Mouse (Mus musculus) stomach, postnatal 0 days (tissue): ENCODE results near the gene Kdm5a. TPM values are rescaled to one million over a fixed set of nuclear protein-coding genes. Genes with fewer than 3 reads are reported as not detected.

Experiments used
- ATAC-seq: fragments of 200-750 bp; cut with Nextera tagmentation; 2 replicates; pipeline ENCODE4 v1.8.0; 2017; ENCODE audit not compliant: low FRiP score, low TSS enrichment
- DNase-seq: peaks from one replicate; pipeline ENCODE4 v3.0.0-alpha.2; 2016; ENCODE audit warnings: low spot score
- H3K27ac ChIP-seq: fragments of 300-500 bp; sonication (generic); replicated peaks from 2 replicates; pipeline ENCODE4 v1.5.1; 2014; ENCODE audit warnings: mild to moderate bottlenecking, control low read depth
- H3K27me3 ChIP-seq: fragments of 300-500 bp; sonication (generic); 2 replicates; pipeline ENCODE4 v1.6.1; 2014; ENCODE audit warnings: low read length; ENCODE audit not compliant: control insufficient read depth, insufficient read depth
- H3K36me3 ChIP-seq: fragments of 300-500 bp; sonication (generic); 2 replicates; pipeline ENCODE4 v1.6.1; 2014; ENCODE audit warnings: low read length, mixed read lengths; ENCODE audit not compliant: control insufficient read depth, insufficient read depth
- H3K4me1 ChIP-seq: fragments of 300-500 bp; sonication (generic); replicated peaks from 2 replicates; pipeline ENCODE4 v1.6.1; 2014; ENCODE audit warnings: antibody characterized with exemption; ENCODE audit not compliant: control insufficient read depth, insufficient read depth
- H3K4me2 ChIP-seq: fragments of 300-500 bp; sonication (generic); replicated peaks from 2 replicates; pipeline ENCODE4 v1.6.1; 2014; ENCODE audit warnings: low read depth, mild to moderate bottlenecking, control low read depth, moderate library complexity
- H3K4me3 ChIP-seq: fragments of 300-500 bp; sonication (generic); 2 replicates; pipeline ENCODE4 v1.5.1; 2014; ENCODE audit warnings: low read depth, low read length, control low read depth
- H3K9ac ChIP-seq: fragments of 300-500 bp; sonication (generic); 2 replicates; pipeline ENCODE4 v1.6.1; 2014; ENCODE audit warnings: mild to moderate bottlenecking, low read length, control low read depth, mixed read lengths
- H3K9me3 ChIP-seq: fragments of 300-500 bp; sonication (generic); 2 replicates; pipeline ENCODE4 v1.6.1; 2016; ENCODE audit warnings: low read length; ENCODE audit not compliant: control insufficient read depth
- CTCF ChIP-seq: IDR thresholded peaks from 2 replicates; pipeline ENCODE4 v1.5.1; 2016; ENCODE audit warnings: antibody characterized with exemption, low read depth, mild to moderate bottlenecking, moderate library complexity
- EP300 ChIP-seq: optimal IDR thresholded peaks from 2 replicates; pipeline ENCODE3; 2016; ENCODE audit warnings: antibody characterized with exemption
- WGBS: fragments of 180-500 bp; shearing (Covaris S2); extraction: QIAGEN DNeasy Blood & Tissue Kit; methylation state at CpG from one replicate; pipeline ENCODE4 v1.1.7; 2014; 5-methylcytosine and 5-hydroxymethylcytosine counted together
- polyA plus RNA-seq: library from polyadenylated mRNA; unstranded; fragments of >200 nt; fragmentation: Nextera tagmentation; extraction: Ambion mirVana; gene quantifications from 2 replicates; pipeline ENCODE4 v1.2.1, GENCODE M21; 2015

Kdm5a gene
- polyA plus RNA-seq, 1 experiment from 2014 or later, result 23.1 TPM

GRCm38 (mm10) chr6:120395622-120396345, 31.9 kb downstream of the Kdm5a start:
- TF ChIP-seq EP300 (no peak), CTCF (no peak)
- no peak overlapping the region for H3K9ac ChIP-seq
- no peak overlapping the region for H3K4me2 ChIP-seq
- ATAC-seq (no peak), DNase-seq (no peak)
- H3K4me3 ChIP-seq, result no peak overlapping the region
- peaks cover 10% of the 10 kb centered on the region for H3K36me3 ChIP-seq
- no peaks in the 10 kb centered on the region for H3K9me3 ChIP-seq
- 93% methylated on average over 5 of the region's 5 CpGs for WGBS
- H3K27ac ChIP-seq, result no peak overlapping the region
- H3K4me1 ChIP-seq, result no peaks in the 10 kb centered on the region
- H3K27me3 ChIP-seq, result no peaks in the 10 kb centered on the region

GRCm38 (mm10) chr6:120403936-120404335, 40.0 kb downstream of the Kdm5a start:
- no peak for ATAC-seq
- H3K4me3 ChIP-seq, result no peak overlapping the region
- H3K9me3 ChIP-seq, result no peaks in the 10 kb centered on the region
- no peak overlapping the region for H3K27ac ChIP-seq
- 92% methylated on average over 1 of the region's 1 CpGs for WGBS
- TF ChIP-seq EP300, result no peak
- no peak for TF ChIP-seq CTCF
- DNase-seq, result no peak
- no peaks in the 10 kb centered on the region for H3K4me1 ChIP-seq
- H3K4me2 ChIP-seq, result no peak overlapping the region
- H3K9ac ChIP-seq, result no peak overlapping the region
- H3K36me3 ChIP-seq, result peaks cover 8% of the 10 kb centered on the region
- H3K27me3 ChIP-seq, result no peaks in the 10 kb centered on the region

- TF ChIP-seq EP300, result no peak
- TF ChIP-seq CTCF, result no peak
- Histone ChIP-seq H3K9ac (no peak overlapping the region), H3K36me3 (peaks cover 9% of the 10 kb centered on the region; the same call in 1 of the 2 replicates), H3K9me3 (no peaks in the 10 kb centered on the region), H3K27me3 (no peaks in the 10 kb centered on the region), H3K27ac (no peak overlapping the region), H3K4me2 (no peak overlapping the region), H3K4me3 (no peak overlapping the region), H3K4me1 (no peaks in the 10 kb centered on the region)
- ATAC-seq, result no peak
- DNase-seq, result no peak
- WGBS, result 81% methylated on average over 3 of the region's 3 CpGs
These were observed 74.2 kb downstream of the Kdm5a start for GRCm38 (mm10) chr6:120438161-120438560.

GRCm38 (mm10) chr6:120442171-120442749, 78.3 kb downstream of the Kdm5a start:
- DNase-seq (no peak), ATAC-seq (no peak)
- Histone ChIP-seq H3K36me3 (peaks cover 9% of the 10 kb centered on the region; the same call in 1 of the 2 replicates), H3K4me1 (no peaks in the 10 kb centered on the region), H3K9me3 (no peaks in the 10 kb centered on the region), H3K4me2 (no peak overlapping the region), H3K27me3 (no peaks in the 10 kb centered on the region), H3K4me3 (no peak overlapping the region), H3K27ac (no peak overlapping the region), H3K9ac (no peak overlapping the region)
- TF ChIP-seq EP300, result no peak
- no peak for TF ChIP-seq CTCF
- 69% methylated on average over 4 of the region's 4 CpGs for WGBS

GRCm38 (mm10) chr6:120443363-120444355, 79.7 kb downstream of the Kdm5a start:
- H3K36me3 ChIP-seq, result peaks cover 9% of the 10 kb centered on the region; the same call in 1 of the 2 replicates
- H3K4me1 ChIP-seq, result no peaks in the 10 kb centered on the region
- no peak overlapping the region for H3K27ac ChIP-seq
- H3K4me2 ChIP-seq, result no peak overlapping the region
- WGBS, result 74% methylated on average over 14 of the region's 14 CpGs
- no peak for ATAC-seq
- no peak overlapping the region for H3K4me3 ChIP-seq
- H3K9me3 ChIP-seq, result no peaks in the 10 kb centered on the region
- H3K9ac ChIP-seq, result no peak overlapping the region
- DNase-seq, result no peak
- H3K27me3 ChIP-seq, result no peaks in the 10 kb centered on the region
- TF ChIP-seq CTCF (no peak), EP300 (no peak)
